Mouse (Mus musculus): ENCODE data around the gene Ankrd11.
"Not testable (repeated sequence)": the region's sequence is repeated elsewhere in the genome, so short reads cannot be mapped to it uniquely, and the experiment has no call there.

Gene Ankrd11

DNA sequence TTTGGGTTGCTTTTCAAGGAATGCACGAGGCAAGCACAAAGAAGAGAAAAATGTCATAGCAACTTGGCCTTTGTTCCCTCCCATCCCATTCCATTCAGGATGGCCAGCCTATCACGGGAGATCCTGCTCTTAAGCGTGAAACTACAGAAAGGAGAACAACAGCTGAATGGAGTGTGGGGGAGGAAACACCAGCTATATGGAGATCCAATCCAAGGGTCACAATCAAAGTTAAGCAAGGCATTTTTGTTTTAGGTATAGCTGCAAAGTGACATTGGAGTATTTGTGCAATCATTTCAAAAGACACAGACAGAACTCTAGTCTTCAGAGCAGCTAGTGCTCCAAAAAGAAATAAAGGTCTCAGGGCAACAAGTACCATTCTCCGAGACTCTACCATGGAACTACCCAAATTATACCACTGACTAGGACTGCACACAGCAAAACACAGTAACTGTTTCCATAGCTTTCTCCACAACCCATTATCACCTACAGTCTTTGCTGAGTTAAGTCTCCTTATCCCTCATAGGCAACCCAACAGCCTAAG is 1.9 kb downstream of the Ankrd11 start:
- DNase-seq (ENCODE audit: low read depth, low spot score): no peak

DNA sequence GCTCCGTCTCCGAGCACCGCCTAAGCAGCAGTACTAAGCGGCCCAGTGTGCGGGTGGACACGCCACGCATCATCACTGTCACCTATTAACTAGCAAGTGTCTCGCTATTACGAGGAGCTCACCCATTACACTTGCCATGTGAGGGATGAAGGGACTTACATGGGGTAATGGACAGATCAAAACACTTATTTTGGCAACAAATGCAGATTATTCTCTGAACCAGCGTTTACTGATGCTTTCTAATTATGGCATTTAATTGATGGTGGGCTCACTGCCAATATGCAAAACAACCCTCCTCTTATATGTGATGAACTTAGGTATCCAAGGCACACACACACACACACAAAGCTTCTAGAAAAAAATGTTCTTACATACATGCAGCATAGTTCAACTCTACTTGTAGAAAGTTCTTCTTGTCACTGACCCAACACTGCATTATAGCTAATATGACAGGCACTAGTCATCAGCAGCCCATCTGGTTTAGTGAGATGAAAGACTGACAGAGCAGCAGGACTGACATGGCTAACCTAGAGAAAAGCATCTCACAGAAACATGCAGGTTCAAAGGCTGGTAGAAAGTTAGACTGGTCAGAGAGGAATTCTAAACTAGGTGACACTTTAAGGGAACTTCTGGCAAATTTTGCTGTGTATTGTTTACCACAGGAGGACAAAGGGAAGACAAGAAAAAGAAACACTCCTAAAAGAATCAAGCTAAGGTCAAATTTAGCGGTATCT is 2.5 kb downstream of the Ankrd11 start:
- no peak for DNase-seq (ENCODE audit: low read depth, low spot score)

DNA sequence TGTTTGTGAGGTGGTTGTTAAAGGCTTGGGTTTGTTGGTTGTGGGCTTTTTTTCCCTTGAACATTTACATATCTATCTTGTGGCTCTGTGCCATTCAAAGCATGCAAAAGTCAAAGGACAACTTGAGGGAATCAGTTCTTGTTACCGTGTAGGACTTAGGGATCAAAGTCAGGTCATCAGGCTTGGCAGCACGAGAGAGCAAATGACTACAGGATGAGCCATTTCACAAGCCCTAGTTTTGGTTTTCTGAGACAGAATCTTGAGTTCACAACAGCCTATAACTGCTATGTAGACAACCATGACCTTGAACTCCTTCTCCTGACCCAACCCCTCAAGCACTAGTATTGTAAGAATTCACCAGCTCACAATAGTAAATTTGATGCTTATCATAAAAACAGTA is 3.7 kb downstream of the Ankrd11 start:
- DNase-seq (ENCODE audit: low read depth, low spot score): no peak

DNA sequence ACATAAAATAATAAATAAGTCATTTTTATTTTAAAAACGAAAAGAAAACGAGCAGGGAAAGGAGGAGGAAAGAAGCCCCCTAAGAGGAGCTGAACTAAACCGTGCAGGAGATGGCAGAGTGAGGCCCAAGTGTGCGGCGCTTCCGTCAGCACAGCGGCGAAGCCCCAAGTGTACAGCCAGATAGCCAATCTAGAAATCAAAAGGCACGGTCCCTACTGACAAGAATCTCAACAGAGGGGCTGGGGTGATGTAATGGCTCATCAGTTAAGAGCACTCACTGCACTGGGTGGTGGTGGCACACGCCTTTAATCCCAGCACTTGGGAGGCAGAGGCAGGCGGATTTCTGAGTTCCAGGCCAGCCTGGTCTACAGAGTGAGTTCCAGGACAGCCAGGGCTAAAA is 4.6 kb downstream of the Ankrd11 start:
- DNase-seq (ENCODE audit: low read depth, low spot score): peak; percentile 63

DNA sequence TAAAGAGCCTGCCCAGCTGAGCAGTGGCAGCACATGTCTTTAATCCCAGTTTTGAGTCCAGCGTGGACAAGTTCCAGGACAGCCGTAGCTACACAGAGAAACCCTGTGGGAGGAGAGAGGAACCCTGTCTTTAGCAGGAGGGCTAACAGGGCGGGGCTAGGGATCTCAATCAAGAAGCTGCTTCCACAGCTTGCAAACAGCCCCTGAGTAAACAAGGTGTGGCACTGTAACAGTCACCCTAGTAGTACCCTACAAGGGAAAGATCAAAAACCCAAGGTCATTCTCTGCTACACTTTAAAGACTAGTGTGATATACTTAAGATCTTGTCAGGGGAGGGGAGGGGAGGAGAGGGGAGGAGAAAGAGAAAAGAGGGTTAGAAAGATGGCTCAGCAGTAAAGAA is 5.1 kb downstream of the Ankrd11 start:
- peak; percentile 78 for DNase-seq (ENCODE audit: low read depth, low spot score)

DNA sequence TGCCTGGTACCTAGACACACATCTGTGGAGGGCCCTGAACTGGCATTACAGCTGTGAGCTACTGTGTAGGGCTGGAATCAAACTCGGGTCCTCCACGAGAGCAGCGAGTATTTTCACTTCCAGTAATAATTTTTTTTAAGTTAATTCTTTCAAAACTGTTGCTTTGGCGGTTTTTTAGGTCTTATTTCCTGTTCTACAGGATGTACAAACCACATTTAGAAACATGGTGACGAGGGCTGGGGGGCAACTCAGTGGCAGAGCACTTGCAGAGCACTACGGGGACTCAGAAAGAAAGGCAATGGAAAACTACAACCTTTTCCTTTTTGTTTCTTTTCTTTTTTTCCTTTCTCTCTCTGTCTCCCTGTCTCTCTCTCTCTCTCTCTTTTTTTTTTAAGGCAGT is 7.9 kb downstream of the Ankrd11 start:
- peak; percentile 89 for DNase-seq (ENCODE audit: low read depth, low spot score)

DNA sequence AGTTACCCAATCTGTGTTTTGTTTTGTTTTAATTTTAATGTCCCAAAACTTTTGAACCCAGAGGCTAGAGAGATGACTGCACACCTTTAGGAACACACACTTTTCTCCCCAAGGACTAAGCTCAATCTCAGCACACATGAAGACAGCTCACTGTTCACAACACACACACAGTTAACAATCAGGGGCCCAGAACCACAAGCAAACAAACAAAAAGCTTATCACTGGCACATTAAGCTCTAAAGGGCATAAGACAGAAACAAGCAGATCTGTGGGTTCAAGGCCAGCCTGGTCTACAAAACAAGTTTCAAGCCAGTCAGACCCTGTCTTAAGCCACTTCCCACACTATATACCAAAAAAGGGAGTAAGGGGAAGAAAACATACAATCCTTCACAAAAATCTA is 8.6 kb downstream of the Ankrd11 start:
- no peak for DNase-seq (ENCODE audit: low read depth, low spot score)

DNA sequence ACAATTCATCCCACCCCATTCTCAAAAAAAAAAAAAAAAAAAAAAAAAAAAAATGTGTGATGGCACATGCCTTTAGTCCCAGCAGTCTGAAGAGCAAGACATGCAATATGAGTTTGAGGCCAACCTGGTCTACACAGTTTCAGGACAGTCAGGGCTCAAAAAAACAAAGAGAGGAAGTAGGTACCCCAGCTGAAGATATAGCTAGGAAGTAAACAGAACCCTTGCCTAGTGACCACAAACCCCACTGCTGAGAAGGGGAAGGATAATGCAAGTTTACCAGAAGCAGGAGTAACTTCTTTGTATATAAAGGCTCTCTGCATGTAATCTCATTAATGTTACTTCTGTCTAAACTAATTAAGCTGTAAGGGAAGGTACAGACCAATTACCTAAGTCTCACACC is 9.3 kb downstream of the Ankrd11 start:
- peak; percentile 81 for DNase-seq (ENCODE audit: low read depth, low spot score)

DNA sequence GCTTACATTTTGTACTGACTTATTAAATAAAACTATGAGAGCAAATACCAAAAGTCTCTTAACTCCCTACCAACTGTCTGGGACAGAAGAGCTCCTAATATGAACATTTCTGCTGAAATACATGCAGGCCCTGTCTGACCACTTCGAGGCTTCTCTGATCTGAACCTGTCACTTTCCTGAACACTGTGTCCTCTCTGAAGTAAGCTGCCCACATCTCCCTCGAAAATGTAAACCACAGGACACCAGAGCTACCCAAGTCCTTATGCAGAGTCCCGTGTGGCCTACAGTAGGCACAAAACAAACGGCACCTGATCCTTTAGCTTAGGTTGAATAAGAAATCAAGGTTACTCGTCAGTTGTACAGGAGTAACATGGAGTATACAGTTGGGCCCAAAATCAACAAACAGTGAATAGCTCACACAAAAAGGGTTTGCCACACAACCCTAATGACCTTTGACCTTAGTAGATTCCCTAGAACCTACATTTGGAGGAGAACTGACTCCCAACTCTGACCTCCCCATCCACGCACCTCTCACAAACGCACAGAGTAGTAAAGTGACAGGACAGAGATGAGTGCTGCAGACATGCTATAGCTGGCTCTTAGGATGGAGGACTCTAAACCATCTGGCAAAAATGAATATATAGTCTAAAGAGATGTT is 10.6 kb downstream of the Ankrd11 start:
- DNase-seq (ENCODE audit: low read depth, low spot score): no peak

DNA sequence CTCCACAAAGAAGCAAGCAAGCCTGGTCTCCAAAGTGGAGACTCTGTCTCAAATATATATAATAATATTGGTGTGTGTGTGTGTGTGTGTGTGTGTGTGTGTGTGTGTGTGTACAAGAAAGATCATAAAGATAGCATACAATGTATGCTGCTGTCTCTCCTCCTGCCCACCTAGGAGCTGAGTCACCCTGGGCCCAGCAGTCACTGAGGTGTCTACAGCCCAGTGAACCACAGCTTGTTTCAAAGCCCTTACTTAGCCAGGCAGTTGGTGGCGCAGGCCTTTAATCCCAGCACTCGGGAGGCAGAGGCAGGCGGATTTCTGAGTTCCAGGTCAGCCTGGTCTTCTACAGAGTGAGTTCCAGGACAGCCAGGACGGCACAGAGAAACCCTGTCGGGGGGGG is 12.0 kb downstream of the Ankrd11 start:
- DNase-seq (ENCODE audit: low read depth, low spot score): not testable (repeated sequence)

DNA sequence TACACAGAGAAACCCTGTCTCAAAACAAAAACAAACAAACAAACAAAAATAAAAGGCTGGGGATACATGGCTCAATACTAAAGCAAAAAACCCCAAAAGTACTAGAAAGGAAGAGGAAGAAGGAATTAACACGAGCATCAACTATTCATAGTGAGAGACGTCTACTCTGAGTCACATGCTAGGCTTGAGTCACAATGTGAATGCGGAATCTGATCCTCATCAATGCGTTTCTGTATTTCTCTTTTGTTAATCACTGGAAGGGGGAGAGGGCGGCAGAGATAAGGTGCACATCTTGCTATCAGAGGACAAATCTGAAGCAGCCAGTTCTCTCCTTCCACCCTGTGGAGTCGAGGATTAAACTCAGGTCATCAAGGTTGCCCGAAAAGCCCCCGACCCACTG is 14.3 kb downstream of the Ankrd11 start:
- DNase-seq (ENCODE audit: low read depth, low spot score): peak; percentile 75

DNA sequence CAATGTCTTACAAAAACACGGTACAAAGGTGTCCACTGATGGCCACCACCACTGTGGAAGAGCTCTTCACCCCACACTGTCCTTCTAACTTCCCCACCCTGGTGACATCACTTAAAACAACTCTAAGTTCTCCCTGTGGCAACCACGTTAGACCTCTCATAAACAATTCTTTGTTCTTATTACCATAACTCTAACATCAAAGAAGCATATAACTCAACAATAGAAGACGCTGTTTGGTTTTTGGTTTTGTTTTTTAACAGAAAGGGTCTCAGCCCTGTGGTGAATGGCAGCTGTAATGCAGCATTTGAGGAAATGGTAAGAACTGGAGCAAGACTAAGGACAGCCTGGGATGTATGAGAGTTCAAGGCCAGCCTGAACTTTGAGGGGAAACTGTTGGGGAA is 16.1 kb downstream of the Ankrd11 start:
- DNase-seq (ENCODE audit: low read depth, low spot score): peak; percentile 61

DNA sequence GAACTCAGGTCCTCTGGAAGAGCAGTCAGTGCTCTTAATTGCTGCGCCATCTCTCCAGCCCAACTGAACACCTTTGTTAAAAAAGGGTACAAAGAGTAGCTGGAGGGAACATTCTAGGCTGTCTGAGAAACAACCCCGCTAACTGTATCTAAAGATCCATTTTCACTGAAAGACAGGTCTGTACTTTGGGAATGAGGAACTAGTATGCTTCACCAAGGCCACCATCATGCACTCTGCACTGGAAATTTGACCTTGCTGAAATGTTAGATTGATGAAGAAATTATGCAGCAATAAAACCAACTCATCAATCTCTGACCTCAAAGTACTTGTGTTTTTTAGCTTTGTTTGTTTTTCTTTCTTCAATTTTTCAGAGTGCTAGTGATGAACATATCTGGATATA is 17.9 kb downstream of the Ankrd11 start:
- no peak for DNase-seq (ENCODE audit: low read depth, low spot score)

DNA sequence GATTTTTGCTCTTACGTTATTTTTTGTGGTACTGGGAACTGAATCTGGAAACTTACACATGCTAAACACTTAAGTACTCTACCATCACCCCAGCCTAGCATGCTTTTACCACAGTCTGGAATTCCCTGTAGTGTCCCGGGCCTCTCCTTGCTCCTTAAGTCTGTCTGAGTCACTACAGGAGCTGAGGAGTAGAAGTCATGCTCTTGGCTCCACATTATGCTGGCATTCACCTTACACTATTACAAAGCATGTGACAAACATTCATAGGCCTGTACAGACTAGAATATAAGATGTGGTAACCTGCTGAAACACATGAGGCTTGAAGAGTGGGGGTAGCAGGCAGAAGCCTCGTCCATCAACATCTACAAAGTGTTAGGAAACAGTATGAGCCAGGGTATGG is 19.4 kb downstream of the Ankrd11 start:
- DNase-seq (ENCODE audit: low read depth, low spot score): no peak

DNA sequence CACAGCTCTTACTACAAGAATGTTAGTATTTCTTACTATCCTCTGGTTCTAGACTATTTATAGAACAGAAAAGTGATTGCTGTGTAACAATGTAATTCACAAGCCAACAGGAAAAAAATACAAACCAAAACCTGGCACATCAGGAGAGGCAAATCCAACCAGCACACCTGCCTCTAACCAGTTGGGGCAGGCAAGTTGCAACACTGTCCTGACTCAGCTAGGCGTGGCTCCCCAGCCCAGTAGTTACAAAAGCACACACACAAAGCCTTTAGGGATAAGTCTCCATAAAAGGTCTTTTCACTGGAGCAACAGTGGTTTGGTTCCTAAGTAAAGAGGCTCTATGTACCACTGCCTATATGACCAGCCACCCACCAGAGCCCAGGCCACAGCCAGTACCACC is 20.8 kb downstream of the Ankrd11 start:
- DNase-seq (ENCODE audit: low read depth, low spot score): no peak

DNA sequence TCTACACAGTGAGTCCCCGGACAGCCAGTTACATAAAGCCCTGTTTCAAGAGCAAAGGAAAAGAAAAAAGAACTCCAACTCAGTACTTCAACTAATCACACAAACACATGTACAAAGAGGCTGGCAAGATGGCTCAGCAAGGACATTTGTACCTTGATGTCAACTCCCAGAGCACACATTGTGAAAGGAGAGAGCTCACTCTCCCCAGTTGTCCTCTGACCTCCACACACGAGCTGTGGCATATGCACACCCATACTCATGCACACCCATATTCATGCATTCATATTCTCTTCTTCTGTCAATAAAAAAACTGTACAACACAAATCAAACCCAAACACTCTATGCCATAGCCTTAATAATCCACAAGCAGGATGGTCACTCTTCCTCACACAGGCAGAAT is 21.2 kb downstream of the Ankrd11 start:
- DNase-seq (ENCODE audit: low read depth, low spot score): no peak

DNA sequence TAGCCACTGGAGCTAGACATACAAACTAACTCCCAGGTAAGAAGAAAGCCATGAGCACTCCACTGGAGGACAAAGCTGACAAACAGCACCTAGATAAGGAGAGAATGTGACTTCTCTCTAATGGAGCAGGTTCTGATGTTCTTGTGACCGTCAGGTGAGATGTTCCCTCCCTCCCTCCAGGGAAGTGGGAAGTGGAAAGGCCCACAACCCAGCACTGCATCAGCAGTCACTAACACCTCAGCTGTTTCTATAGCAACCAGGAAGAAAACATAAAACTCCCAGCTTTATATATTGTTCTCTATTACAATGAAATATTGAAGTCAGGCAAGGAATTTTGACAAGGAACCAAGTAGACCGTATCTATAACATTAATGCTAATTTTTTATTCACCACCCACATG is 22.0 kb downstream of the Ankrd11 start:
- no peak for DNase-seq (ENCODE audit: low read depth, low spot score)

DNA sequence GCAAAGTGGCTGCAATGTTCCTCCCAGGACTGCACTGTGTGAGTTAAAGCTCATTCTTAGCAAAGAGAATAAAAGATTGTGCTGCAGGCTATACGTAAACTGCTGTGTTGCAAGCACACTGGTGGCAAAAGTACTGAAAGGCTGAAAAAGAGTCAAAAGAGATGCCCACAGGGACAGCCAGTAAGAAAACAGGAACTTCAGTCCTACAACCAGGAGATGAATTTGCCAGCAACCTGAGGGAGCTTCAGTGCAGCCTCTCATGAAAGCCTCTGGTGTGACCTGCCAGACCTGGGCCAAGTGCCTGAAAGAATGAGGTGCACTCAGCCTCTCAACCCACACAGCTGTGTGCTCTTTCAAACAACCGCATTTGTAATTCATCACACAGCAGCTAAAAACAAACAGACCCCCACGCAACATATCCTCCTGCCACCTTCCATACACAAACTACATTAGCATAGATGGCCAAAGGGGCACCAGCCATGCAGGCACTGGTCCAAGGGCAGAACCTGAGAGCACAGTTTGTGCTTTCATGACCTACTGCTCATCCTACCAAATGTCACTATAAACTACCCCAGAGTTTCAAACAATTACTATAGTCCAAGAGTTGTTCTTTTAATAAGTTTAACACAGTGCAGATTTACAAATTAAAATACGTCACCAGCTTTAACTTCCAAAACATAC is 23.5 kb downstream of the Ankrd11 start:
- DNase-seq (ENCODE audit: low read depth, low spot score): no peak

DNA sequence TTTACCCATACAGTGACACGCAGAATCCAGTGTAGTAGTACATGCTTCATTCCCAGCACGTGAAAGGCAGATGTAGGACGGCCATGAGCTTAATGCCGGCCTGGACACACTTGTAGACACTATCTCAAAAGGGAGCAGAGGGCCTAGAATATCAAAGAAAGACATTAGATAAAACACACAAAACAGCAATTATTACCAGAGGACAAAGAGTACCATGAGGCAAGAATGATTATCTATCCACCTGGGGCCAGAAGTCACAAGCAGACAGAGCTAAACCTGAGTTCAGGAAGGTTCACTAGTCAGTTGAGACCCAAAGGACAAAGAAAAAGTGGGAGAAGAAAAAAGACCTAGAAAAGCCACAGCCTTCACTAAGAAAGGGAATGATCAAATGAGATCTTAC is 24.9 kb downstream of the Ankrd11 start:
- DNase-seq (ENCODE audit: low read depth, low spot score): no peak

DNA sequence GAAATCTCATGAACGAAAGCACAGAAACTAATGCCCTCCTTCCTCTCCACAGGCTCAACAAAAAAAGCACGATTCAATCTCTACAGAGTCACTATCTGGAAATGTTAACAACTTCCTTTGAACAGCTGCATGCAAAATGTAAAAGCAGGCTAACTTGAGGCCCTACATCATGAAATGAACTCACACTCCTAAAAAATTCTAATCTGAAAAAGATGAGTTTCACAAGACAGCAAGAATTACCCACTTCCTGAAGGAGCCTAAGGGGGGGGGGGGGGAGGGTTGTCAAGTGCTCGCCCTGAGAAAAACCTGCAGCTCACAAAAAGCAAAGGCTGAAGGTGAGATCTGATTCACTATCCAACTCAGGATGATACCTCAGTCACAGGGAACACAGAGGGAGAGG is 27.0 kb downstream of the Ankrd11 start:
- peak; percentile 79 for DNase-seq (ENCODE audit: low read depth, low spot score)

DNA sequence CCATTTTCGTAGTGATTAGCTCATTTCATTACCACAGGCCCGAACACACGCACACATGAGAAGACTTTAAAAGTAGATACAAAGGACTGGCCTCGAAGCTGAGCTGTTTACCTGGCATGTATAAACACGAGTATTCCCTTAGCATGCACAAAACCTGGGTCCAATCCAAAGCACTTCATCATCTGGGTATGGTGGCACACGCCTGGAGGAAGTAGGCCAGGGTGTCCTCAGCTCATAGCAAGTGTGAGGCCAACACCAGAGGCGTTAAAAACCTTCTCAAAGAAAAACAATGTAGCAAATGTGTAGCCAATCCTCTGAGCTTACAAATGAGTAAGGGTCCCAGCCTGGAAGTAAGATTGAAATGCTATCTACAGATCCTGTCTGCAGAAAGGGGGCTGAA is 27.6 kb downstream of the Ankrd11 start:
- DNase-seq (ENCODE audit: low read depth, low spot score): no peak

DNA sequence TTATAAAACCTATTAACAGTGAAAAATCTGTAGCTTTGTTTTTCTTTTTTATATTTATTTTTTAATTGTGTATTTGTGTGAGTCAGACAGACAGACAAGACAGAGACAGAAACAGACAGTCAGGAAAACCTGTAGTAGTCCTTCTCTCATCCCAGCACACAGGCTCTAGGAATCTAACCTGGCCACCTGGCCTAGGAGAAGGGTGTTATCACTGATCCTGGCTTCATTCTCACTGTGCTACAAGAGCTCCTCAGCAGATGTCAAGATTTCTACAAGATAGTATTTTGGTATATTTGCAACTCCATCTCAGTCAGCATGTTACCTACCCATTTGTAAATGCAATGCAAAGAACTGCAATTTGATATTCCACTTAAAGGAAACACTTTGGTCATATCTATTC is 30.8 kb downstream of the Ankrd11 start:
- no peak for DNase-seq (ENCODE audit: low read depth, low spot score)

DNA sequence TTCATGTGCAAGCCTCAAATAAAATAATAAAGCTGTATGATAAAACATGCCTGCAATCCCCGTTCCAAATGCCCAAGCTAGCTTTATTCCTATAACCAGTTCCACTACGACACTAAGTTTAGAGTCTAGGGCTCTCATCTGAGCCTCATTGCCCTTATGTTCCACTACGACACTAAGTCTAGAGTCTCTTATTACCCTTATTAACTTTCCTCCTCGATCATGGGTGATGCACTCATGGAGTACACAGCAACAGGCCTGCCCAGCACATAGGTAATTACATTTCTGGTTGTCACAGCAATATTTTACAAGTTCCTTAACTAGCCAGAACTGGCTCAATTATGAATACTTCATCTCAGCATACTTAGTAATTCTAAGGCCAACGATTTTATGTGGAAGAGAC is 36.3 kb downstream of the Ankrd11 start:
- DNase-seq (ENCODE audit: low read depth, low spot score): no peak

Measured in CD4-positive helper T cell, adult 2 months (primary cell).